Mouse (Mus musculus) midbrain, embryonic 16.5 days (tissue): ENCODE measurements around the gene Zscan2. TPM values are rescaled to one million over a fixed set of nuclear protein-coding genes. Genes with fewer than 3 reads are reported as not detected.

Source experiments
- ATAC-seq: fragments of 200-750 bp; cut with Nextera tagmentation; 2 replicates; pipeline ENCODE4 v1.8.0; 2017; ENCODE audit warnings: moderate TSS enrichment
- H3K27ac ChIP-seq: fragments of 300-500 bp; sonication (generic); 2 replicates; pipeline ENCODE4 v1.5.1; 2014; ENCODE audit warnings: mild to moderate bottlenecking, low read length, mixed read lengths
- H3K27me3 ChIP-seq: fragments of 300-500 bp; sonication (generic); 2 replicates; pipeline ENCODE4 v1.6.1; 2014; ENCODE audit warnings: low read depth, low read length, mixed read lengths; ENCODE audit not compliant: control insufficient read depth, insufficient read depth
- H3K36me3 ChIP-seq: fragments of 300-500 bp; sonication (generic); 2 replicates; pipeline ENCODE4 v1.6.1; 2014; ENCODE audit warnings: mild to moderate bottlenecking, low read length, moderate library complexity, mixed read lengths; ENCODE audit not compliant: control insufficient read depth, insufficient read depth
- H3K4me1 ChIP-seq: fragments of 300-500 bp; sonication (generic); 2 replicates; pipeline ENCODE4 v1.6.1; 2014; ENCODE audit warnings: mild to moderate bottlenecking, low read length, mixed read lengths; ENCODE audit not compliant: control insufficient read depth, insufficient read depth
- H3K4me2 ChIP-seq: fragments of 300-500 bp; sonication (generic); 2 replicates; pipeline ENCODE4 v1.6.1; 2014; ENCODE audit warnings: mild to moderate bottlenecking, low read length, mixed read lengths
- H3K4me3 ChIP-seq: fragments of 300-500 bp; sonication (generic); 2 replicates; pipeline ENCODE4 v1.5.1; 2014; ENCODE audit warnings: low read depth, mild to moderate bottlenecking, low read length, moderate library complexity, mixed read lengths
- H3K9ac ChIP-seq: fragments of 300-500 bp; sonication (generic); 2 replicates; pipeline ENCODE4 v1.6.1; 2014; ENCODE audit warnings: low read depth, low read length, mixed read lengths
- H3K9me3 ChIP-seq: fragments of 300-500 bp; sonication (generic); replicated peaks from 2 replicates; pipeline ENCODE4 v1.6.1; 2014; ENCODE audit warnings: mild to moderate bottlenecking, low read length, mixed read lengths; ENCODE audit not compliant: control insufficient read depth, poor library complexity, severe bottlenecking
- WGBS: fragments of 180-500 bp; shearing (Covaris S2); extraction: QIAGEN DNeasy Blood & Tissue Kit; methylation state at CpG from one replicate; pipeline ENCODE4 v1.1.7; 2014; 5-methylcytosine and 5-hydroxymethylcytosine counted together
- polyA plus RNA-seq: library from polyadenylated mRNA; unstranded; fragments of >200 nt; fragmentation: Nextera tagmentation; extraction: Ambion mirVana; gene quantifications from 2 replicates; pipeline ENCODE4 v1.2.1, GENCODE M21; 2015

Gene Zscan2
- polyA plus RNA-seq, 1 experiment from 2014 or later: 4.0 TPM

DNA sequence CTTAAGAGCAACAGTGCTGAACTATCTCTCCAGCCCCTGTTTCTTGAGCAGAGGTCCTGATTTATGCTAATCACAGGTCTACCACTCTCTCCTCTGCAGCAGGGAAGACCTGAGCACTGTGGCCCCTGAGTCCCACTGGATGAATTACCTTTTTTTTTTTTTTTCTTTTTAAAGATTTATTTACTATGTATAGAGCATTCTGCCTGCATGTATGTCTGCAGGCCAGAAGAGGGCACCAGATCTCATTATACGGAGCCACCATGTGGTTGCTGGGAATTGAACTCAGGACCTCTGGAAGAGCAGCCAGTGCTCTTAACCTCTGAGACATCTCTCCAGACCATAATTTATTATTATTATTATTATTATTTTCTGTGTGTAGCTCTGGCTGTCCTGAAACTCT lies 24.9 kb downstream of the Zscan2 start:
- Histone ChIP-seq H3K4me1 (peaks cover 2% of the 10 kb centered on the region; the same call in 1 of the 2 replicates), H3K4me2 (no peak overlapping the region), H3K36me3 (no peaks in the 10 kb centered on the region), H3K27me3 (no peaks in the 10 kb centered on the region), H3K4me3 (no peak overlapping the region), H3K9ac (no peak overlapping the region), H3K9me3 (no peaks in the 10 kb centered on the region), H3K27ac (no peak overlapping the region)
- WGBS: 38% methylated on average over 1 of the region's 1 CpGs
- ATAC-seq: no peak

DNA sequence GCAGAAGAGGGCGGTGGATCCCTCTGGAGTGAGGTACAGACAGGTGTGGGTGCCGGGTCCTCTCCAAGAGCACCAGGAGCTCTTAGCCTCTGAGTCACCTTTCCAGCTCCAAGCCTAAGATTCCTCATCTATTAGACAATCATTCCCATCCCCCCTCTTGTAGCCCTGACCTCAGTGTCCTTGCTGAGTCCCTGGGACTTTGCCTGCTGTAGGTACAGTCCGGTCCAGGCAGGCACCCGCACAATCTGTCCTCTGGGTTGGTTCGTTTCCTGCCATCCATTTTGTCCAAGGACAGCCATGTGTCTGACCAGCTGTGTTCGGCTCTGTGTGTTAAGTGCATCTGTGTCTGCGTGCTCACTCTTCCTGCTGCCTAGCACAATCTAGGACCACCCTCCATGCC lies 27.9 kb downstream of the Zscan2 start:
- H3K27me3 ChIP-seq: no peaks in the 10 kb centered on the region
- H3K4me2 ChIP-seq: no peak overlapping the region
- peaks cover 2% of the 10 kb centered on the region; the same call in 1 of the 2 replicates for H3K4me1 ChIP-seq
- no peaks in the 10 kb centered on the region for H3K9me3 ChIP-seq
- ATAC-seq: no peak; the same call in 1 of the 2 replicates
- H3K36me3 ChIP-seq: peaks cover 12% of the 10 kb centered on the region
- no peak overlapping the region for H3K4me3 ChIP-seq
- no peak overlapping the region for H3K27ac ChIP-seq
- 81% methylated on average over 7 of the region's 7 CpGs for WGBS
- no peak overlapping the region for H3K9ac ChIP-seq

GRCm38 (mm10) chr7:80889021-80889511 lies 28.3 kb downstream of the Zscan2 start:
- ATAC-seq: peak; percentile 50
- WGBS: 47% methylated on average over 9 of the region's 9 CpGs
- Histone ChIP-seq H3K36me3 (peaks cover 15% of the 10 kb centered on the region), H3K27me3 (no peaks in the 10 kb centered on the region), H3K9ac (0 out of 2 replicates have a peak overlapping the region, but pooled peaks have one; percentile 16), H3K9me3 (no peaks in the 10 kb centered on the region), H3K27ac (no peak overlapping the region), H3K4me2 (no peak overlapping the region), H3K4me1 (peaks cover 2% of the 10 kb centered on the region; the same call in 1 of the 2 replicates), H3K4me3 (no peak overlapping the region)

GRCm38 (mm10) chr7:80889841-80890241 lies 29.1 kb downstream of the Zscan2 start:
- WGBS: 86% methylated on average over 13 of the region's 13 CpGs
- H3K27me3 ChIP-seq: no peaks in the 10 kb centered on the region
- peaks cover 2% of the 10 kb centered on the region; the same call in 1 of the 2 replicates for H3K4me1 ChIP-seq
- H3K9ac ChIP-seq: no peak overlapping the region
- H3K9me3 ChIP-seq: no peaks in the 10 kb centered on the region
- H3K4me3 ChIP-seq: no peak overlapping the region
- ATAC-seq: no peak
- H3K4me2 ChIP-seq: no peak overlapping the region
- H3K27ac ChIP-seq: no peak overlapping the region
- H3K36me3 ChIP-seq: peaks cover 15% of the 10 kb centered on the region

DNA sequence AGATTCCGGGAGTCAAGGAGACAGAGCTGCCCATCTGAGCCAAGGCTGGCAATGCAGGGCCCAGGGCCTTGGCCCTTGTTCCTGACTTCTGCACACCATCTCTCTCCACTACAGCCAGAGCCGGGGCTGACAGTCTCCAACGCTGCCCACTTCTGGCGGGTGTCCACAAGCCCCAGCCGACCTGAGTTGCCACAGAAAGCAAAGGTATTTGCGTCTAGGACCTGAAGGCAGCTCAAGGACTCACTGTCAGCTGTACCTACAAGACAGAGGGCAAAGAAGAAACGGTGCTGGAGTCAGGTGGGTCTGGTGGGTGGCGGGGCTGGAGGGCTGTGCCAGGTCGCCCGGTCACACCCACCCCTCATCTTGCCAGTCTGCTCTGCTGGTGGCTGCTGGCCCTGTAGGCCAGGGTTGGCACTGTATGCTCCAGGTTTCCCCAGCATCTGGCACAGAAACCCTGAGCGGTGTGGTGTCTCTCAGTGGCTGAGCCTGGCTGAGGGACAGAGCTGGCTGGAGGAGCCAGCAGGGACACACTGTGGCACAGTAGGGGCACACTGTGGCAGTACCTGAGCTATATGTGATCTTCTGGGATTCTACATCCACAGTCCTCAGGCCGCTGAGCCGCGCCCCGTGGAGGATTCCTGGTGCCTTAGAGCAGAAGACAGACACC lies 32.5 kb downstream of the Zscan2 start:
- 96% methylated on average over 15 of the region's 15 CpGs for WGBS
- H3K27ac ChIP-seq: no peak overlapping the region
- peaks cover 2% of the 10 kb centered on the region; the same call in 1 of the 2 replicates for H3K4me1 ChIP-seq
- no peak overlapping the region for H3K9ac ChIP-seq
- peaks cover 24% of the 10 kb centered on the region for H3K36me3 ChIP-seq
- H3K4me3 ChIP-seq: no peak overlapping the region
- no peaks in the 10 kb centered on the region for H3K27me3 ChIP-seq
- H3K4me2 ChIP-seq: no peak overlapping the region
- no peaks in the 10 kb centered on the region for H3K9me3 ChIP-seq
- ATAC-seq: no peak

DNA sequence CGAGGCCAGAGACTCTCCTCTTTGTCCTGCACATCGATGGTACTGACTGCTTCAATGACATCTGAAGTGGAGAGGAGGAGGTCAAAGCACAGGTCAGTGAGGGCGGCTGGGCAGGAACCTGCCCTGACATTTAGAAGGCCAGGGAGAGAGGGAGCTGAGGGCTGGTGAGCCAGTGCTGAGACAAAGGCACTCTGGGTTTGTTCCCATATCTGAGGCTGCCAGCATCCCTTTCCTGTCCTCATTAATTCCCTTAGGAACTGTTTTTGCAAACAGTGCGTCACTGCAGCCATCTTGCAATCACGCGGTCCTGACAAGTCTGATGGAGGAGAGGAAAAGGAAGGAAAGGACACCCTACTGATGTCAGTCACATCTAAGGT lies 33.0 kb downstream of the Zscan2 start:
- H3K9me3 ChIP-seq: no peaks in the 10 kb centered on the region
- H3K4me1 ChIP-seq: peaks cover 2% of the 10 kb centered on the region; the same call in 1 of the 2 replicates
- no peak overlapping the region for H3K27ac ChIP-seq
- ATAC-seq: no peak
- peaks cover 24% of the 10 kb centered on the region for H3K36me3 ChIP-seq
- no peak overlapping the region for H3K9ac ChIP-seq
- H3K4me2 ChIP-seq: no peak overlapping the region
- no peaks in the 10 kb centered on the region for H3K27me3 ChIP-seq
- WGBS: 90% methylated on average over 6 of the region's 6 CpGs
- no peak overlapping the region for H3K4me3 ChIP-seq

- Histone ChIP-seq H3K4me1 (peaks cover under 1% of the 10 kb centered on the region; the same call in 1 of the 2 replicates), H3K36me3 (peaks cover 24% of the 10 kb centered on the region), H3K4me3 (no peak overlapping the region), H3K9ac (no peak overlapping the region), H3K4me2 (no peak overlapping the region), H3K9me3 (no peaks in the 10 kb centered on the region), H3K27me3 (no peaks in the 10 kb centered on the region), H3K27ac (no peak overlapping the region)
- 86% methylated on average over 7 of the region's 7 CpGs for WGBS
- no peak for ATAC-seq
Observed at GRCm38 (mm10) chr7:80894196-80894595, 33.5 kb downstream of the Zscan2 start.

GRCm38 (mm10) chr7:80894815-80895519 lies 34.2 kb downstream of the Zscan2 start:
- H3K4me2 ChIP-seq: no peak overlapping the region
- no peaks in the 10 kb centered on the region for H3K27me3 ChIP-seq
- H3K4me3 ChIP-seq: no peak overlapping the region
- H3K27ac ChIP-seq: no peak overlapping the region
- ATAC-seq: no peak
- H3K4me1 ChIP-seq: peaks cover 5% of the 10 kb centered on the region
- no peak overlapping the region for H3K9ac ChIP-seq
- 94% methylated on average over 14 of the region's 14 CpGs for WGBS
- no peaks in the 10 kb centered on the region for H3K9me3 ChIP-seq
- H3K36me3 ChIP-seq: peaks cover 24% of the 10 kb centered on the region

DNA sequence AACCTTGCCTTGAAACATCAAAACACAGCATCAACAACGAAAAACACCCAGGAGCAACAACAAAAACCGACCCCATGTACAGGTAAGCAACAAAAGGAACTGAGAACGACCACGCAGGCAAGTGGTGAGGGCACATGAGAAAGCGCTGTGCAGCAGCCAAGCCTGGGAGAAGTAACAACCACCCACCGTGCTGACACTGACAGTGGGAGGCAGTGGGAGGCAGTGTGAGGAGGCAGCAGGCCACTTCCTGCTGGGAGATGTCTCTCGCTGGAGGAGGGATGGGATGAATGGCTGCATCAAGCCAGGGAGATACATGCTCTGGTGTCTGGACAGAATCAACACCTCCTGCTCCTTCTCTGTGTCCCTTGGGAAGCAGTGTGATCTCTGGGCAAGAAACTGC lies 36.4 kb downstream of the Zscan2 start:
- H3K4me1 ChIP-seq: peaks cover 16% of the 10 kb centered on the region
- H3K9ac ChIP-seq: no peak overlapping the region
- WGBS: 91% methylated on average over 7 of the region's 7 CpGs
- H3K36me3 ChIP-seq: peaks cover 24% of the 10 kb centered on the region
- no peak overlapping the region for H3K27ac ChIP-seq
- ATAC-seq: no peak
- H3K9me3 ChIP-seq: no peaks in the 10 kb centered on the region
- H3K27me3 ChIP-seq: no peaks in the 10 kb centered on the region
- H3K4me3 ChIP-seq: no peak overlapping the region
- H3K4me2 ChIP-seq: no peak overlapping the region
